Mouse (Mus musculus): ENCODE measurements around the gene Btbd18.
A peak's percentile ranks its signal among the peaks of the same experiment; 100 is the strongest.

Btbd18 gene

DNA sequence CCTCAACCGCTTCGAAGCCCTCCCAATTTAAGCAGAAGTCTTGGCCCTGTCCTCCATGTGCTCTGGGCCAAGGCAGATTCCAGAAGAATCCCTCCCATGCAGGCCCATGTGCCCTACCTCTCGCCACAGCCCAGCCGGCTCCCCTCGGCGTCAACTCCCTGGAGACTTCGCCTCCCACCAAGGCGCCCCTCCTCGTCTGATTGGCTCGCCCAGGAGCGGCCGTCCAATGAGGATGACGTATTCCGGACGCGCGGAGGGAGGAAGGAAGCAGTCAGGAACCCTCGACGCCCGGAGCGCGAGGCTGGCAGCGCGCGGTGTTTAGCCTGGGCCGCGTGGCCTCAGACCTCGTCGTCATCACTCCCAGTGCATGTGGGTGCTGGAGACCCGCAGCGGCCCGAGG is at the start of gene Btbd18:
TSS of gene Btbd18 (plus strand) at position 274 of the 400 bp plus-strand sequence.
- DNase-seq: no peak

GRCm38 (mm10) chr2:84612764-84613163 is 46.1 kb upstream of the Btbd18 start:
- no peak for DNase-seq

- DNase-seq: no peak
Measured at GRCm38 (mm10) chr2:84617637-84618515, 41.0 kb upstream of the Btbd18 start.

DNA sequence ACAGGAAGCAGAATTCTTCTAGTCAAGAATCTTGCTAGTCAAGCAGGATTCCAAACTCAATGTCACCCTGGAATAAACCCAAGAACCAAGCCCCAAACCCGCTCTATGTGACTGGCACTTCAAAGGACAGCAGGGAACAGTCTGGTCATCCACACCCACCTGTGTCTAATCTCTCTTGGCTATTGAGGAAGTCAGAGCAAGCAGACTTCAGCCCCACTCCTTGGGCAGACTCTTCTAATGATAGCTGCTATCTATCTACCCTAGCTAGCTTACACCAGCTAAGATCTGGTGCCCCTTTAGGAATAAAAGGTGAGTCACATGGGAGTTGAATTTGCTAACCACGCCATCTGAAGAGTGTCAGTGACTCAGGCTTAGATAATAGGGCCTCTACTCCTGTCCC is 40.0 kb upstream of the Btbd18 start:
- DNase-seq: no peak

DNA sequence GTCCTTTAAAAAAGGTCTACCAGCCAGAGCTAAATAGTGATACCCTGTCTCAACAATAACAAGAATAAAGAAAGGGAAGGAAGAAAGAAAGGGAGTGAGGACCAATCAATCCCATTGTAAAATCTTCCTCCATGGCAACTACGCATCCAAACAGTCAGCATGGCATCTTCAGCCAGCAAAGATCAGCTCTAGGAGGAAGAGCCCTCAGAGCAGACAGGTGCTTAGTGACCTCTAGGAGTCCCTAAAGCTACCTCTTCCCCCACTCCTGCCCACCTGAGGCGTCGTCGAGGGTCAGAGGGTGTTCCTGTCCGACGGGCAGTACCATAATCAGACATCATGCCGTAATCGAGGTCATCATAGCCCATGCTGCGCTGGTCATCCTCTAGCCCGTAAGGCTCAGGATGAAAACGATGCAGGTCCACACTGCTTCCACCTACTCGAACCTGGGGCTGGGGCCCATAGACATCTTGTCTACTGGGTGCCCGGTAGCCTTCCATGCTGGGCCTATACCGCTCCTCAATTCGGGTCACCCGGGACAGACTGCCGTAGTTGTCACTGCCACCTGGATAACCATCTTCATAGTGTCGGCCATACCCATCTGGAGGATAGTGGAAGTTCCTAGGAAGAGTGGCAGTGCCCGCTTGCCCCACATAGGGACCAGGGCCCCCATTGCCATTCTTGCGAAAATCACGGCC is 39.1 kb upstream of the Btbd18 start:
- DNase-seq: no peak

GRCm38 (mm10) chr2:84622668-84623067 is 36.2 kb upstream of the Btbd18 start:
- no peak for DNase-seq

GRCm38 (mm10) chr2:84623428-84624119 is 35.3 kb upstream of the Btbd18 start:
- no peak for DNase-seq

GRCm38 (mm10) chr2:84624201-84624600 is 34.7 kb upstream of the Btbd18 start:
- no peak for DNase-seq

GRCm38 (mm10) chr2:84626366-84626975 is 32.4 kb upstream of the Btbd18 start:
- no peak for DNase-seq

GRCm38 (mm10) chr2:84627036-84627435 is 31.8 kb upstream of the Btbd18 start:
- no peak for DNase-seq

GRCm38 (mm10) chr2:84632001-84632400 is 26.9 kb upstream of the Btbd18 start:
- DNase-seq: no peak

DNA sequence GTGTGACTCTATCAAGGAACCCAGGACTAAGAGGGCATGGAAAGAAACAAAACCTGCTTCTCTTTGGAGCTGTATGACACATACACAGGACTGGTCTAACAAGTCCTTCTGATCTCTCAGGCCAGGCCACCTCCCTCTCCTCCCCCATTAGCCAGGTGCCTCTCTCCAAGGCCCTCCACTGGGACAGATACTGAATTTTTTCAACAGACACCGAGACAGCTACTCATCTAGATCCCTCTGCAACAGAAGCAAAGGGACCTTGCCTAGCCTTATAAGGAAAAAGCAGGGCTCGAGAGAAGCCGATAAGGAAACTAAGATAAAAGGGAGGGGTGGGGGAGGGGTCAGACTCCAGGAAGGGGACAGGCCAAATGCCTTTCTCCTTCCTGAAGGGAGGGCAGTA is 25.9 kb upstream of the Btbd18 start:
- no peak for DNase-seq

GRCm38 (mm10) chr2:84634006-84634405 is 24.9 kb upstream of the Btbd18 start:
- no peak for DNase-seq

DNA sequence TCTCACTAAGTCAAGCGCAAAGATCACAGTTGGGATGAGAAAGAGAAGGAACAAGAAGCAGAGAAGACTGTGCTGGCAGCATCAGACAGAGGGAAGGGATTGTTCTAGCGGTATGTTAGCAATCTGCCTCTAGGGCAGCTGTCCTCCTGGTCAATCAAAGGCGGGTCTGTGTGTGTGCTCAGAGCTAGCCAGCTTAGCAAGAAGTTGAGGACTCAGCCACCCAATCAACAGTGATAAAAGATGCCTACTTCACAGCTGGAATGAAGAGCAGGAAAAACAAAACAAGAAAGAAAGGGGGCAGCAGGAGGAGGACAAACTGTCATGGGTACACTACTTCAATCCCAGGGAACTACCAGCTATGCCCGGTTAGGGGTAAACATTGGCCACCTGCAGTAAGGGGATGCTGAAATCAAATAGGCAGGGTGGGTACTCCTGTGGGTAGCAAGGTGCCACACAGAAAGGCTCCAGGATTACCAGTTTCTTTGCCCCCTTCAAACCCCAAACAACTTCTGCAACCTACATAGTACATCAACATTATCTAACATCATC is 23.9 kb upstream of the Btbd18 start:
- no peak for DNase-seq

DNA sequence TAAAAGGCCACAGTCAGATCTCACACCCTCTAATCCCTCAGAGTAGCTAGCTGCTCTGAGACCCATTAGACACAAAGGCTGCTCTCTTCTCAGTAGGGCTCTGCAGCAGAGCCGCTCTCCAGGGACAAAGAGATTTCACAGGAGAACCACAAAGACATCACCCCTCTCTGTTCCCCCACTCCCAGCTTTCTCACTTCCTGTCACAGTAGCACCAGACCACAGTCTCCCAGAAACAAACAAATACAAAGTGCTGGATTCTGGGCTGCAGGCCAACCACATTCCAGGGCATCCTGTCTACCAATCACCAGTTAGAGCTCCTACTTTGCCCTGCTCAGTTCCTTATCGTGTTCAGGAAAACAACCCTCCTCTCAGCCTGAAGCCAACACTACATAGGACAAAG is 23.3 kb upstream of the Btbd18 start:
- peak; percentile 71 for DNase-seq

- no peak for DNase-seq
Measured at GRCm38 (mm10) chr2:84636231-84636741, 22.6 kb upstream of the Btbd18 start.

GRCm38 (mm10) chr2:84637452-84638165 is 21.3 kb upstream of the Btbd18 start:
- no peak for DNase-seq

GRCm38 (mm10) chr2:84638428-84639220 is 20.3 kb upstream of the Btbd18 start:
- DNase-seq: no peak

DNA sequence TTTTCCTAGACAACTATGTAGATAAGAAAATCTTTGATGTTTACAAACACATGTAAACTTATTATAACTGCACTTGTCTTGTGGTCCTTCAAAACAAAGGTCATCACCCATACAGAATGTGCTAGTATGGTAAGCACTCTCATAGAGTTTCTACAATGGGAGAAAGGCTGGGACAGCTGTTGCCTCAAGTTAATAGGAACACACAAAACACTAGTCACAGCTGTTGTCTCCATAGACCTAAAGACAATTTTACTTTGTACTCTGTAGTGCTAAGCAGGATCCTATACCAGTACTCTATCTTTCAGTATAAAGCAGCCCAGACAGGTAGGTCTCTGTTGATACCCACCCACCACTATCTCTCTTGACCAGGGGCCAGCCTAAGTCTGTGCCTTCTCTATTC is 18.0 kb upstream of the Btbd18 start:
- DNase-seq: no peak

DNA sequence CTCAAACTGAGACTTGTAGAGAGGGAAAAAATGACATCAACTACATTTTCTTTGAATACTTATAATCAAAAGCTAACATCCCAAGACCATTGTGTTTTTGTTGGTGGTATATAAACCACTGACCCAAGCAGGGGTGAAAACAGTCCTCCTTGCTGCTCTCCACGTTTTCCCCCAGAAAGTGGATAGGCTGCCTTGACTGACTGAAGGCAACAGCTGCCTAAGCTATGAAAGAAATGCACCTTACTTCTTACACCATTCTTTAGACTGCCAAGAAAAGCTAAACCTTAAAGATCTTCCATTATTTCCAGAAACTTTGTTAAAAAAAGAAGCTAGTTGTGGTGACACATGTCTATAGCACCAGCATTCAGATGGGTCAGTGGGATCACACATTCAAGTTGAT is 12.7 kb upstream of the Btbd18 start:
- no peak for DNase-seq

DNA sequence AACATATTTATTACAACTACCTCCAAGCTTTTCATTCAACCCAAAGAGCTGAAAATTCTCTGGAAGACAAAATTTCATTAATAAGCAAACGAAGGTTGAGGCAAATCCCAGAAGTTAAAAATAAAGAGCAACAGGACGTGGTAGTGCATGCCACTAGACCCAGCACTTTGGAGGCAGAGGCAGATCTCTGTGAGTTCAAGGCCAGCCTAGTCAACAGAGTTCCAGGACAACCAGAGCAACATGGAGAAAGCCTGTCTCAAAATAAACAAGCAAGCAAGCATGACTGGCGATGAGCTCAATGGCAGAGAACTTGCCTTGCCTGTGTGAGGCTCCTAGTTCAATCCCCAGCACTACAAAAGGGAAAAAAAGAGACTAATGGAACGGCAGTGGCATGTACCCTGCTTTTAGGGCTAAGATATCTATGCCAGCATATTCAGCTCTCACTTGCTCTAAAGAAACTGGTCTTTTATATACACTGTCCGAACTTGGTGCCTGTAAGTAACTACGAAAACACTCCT is 11.8 kb upstream of the Btbd18 start:
- no peak for DNase-seq
